Mouse (Mus musculus) spleen, postnatal 14 days (tissue): ENCODE data around the gene Rbbp4.
A peak's percentile ranks its signal among the peaks of the same experiment; 100 is the strongest.

ENCODE experiments used
- DNase-seq, 2 experiments: peaks; one replicate each; pipeline ENCODE4 v3.0.0; 2021 to 2022; ENCODE audit warnings: low spot score in 2 of 2

Gene Rbbp4

DNA sequence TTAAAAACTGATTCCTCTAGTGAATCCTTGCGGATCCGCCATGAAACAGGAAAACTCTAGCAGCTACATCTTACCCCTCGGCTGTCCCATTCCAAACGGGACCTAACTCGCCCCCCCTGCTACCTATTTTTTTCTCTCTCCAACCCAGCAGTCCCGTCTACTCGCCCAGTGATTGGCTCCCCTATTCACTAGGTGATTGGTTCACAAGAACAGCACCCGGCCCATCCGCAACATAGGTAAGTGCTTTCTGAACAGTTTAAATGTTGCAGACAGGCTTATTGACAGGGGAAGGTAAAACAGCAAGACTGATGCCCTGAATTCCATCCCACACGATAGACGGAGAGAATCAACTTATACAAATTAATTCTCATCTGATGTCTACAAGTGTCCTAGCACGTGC, 18.0 kb upstream of the Rbbp4 start:
- DNase-seq: no peak

DNA sequence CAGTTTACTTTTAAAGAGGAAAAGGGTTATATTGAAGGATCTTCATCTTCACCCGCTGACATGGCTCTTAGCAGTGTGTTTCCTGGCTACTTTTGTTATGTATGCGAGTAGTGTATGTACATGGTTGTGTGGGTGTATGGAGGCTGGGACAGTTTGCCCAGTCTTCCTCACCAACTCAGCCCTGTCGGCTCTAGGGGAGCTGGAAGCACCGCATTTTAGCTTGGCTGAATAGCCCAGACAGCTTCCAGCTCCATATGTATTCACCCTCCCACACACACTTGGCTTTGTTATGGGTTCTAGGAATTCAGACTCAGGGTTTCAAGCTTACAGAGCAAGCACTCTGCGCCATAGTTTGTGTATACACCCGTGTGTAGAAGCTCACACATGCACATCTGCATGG, 15.9 kb upstream of the Rbbp4 start:
- no peak for DNase-seq

DNA sequence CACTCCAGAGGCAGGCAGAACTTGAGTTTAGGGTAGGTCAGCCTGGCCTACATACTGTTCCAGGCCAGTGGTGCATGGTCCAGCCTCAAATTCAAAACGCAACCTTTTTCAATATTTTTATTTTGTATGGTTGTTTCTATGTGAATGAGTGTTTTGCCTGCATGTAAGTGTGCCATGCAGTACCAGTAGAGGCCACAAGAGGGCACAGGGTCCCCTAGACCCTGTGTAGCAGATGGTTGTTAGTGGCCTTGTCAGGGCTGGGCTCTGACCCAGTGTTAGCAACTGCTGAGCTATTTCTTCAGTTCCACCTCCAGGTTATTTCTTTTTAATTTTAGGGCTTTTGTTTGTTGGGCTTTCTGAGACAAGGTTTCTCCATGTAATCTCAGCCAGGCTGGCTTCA, 15.5 kb upstream of the Rbbp4 start:
- peak; percentile 57 to 78 for DNase-seq

DNA sequence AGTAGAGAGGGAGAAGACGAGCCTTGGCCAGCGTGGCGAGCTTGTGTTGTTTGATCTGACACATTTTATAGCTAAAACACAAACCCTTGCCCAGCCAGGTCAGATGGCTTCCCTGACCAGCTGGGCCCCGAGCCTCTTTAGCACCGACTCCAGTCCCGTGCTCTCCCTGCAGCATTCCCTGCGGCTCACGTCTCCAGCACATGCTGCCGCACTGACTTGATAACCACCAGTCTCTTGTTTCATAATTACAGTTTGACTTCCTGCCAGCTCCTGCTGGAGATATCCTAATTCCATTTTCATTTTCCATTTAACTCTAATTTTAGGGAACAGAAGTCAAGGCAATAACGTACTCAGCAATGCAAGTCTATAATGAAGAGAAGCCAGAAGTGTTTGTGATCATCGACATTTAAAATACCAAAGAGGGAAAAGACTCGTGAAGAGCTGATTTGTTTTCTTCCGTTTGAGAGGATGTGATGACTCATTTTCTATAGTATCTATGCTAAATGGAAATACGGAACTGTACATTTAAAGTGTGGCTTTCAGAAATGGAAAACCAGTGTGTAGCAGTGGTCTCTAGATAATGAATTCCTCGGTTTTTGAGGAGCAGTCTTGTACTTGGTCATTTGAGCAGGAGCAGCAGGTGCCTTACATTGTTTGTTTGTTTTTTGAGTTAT, 11.4 kb upstream of the Rbbp4 start:
- DNase-seq: no peak

DNA sequence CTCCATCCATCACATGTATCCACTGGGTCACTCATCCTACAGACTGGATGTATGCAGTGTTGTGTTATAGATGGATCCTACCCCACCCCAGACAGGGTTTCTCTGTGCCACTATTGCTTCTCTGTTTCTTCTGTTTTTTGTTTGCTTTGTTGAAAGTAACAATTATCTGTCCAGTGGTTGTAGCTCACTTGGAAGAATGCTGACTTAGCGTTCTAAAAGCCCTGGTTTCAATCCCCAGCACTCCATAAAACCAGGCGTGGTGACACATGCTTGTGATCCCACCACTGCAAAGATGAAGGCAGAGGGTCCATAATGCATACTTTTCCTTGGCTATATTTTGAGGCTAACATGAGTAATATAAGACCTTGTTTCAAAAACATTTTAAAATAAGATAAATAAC, 7.5 kb upstream of the Rbbp4 start:
- DNase-seq: no peak

DNA sequence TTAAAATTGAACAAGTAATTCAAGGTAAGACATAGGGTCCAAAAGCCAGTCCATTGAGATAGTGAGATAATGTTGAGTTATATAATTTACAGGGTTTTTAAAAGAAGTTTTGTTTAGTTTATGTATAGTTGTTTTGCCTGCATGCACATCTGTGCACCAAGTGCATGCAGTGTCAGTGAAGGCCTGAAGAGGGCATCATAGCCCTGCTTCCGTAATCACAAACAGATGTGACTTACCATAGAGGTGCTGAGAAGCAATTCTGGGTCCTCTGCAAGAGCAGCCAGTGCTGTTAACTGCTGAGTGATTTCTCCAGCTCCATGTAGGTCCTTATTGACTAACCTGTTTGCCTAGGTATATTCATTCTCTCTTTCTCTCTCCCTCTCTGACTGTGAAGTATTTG, 6.7 kb upstream of the Rbbp4 start:
- DNase-seq: no peak

DNA sequence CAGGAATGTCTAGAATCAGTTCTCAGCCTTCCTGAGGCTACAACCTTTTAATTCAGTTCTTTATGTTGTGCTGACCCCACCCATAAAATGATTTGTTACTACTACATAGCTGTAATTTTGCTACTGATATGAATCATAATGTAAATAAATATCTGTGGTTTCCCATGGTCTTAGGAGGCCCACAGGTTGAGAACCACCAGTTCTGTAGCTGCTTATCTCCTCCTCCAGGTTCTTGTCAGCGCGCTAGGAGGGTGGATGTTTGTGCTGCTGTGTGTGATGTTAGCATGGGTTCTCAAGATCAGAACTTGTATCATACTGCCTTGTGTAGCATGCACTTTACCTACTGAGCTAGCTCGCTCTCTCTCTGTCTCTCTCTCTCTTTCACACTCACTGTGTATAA, 4.6 kb upstream of the Rbbp4 start:
- no peak for DNase-seq

DNA sequence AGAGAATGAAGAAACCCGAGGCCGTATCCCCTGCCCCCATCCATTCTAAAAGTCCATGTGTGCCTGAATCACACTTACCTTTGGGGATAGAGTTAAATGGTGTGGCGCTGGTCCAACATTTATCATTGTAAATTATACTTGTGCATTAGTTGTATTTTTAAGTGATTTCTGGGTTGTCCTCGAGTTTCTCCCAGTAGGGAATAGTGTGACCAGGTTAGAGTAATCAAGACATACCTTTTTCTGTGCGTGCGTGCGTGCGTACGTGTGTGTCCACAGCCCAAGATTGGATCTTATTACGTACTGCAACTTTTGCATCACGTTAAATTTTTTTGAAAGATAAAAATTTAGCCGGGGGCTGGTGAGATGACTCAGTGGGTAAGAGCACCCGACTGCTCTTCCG, 1.1 kb upstream of the Rbbp4 start:
- DNase-seq: no peak

DNA sequence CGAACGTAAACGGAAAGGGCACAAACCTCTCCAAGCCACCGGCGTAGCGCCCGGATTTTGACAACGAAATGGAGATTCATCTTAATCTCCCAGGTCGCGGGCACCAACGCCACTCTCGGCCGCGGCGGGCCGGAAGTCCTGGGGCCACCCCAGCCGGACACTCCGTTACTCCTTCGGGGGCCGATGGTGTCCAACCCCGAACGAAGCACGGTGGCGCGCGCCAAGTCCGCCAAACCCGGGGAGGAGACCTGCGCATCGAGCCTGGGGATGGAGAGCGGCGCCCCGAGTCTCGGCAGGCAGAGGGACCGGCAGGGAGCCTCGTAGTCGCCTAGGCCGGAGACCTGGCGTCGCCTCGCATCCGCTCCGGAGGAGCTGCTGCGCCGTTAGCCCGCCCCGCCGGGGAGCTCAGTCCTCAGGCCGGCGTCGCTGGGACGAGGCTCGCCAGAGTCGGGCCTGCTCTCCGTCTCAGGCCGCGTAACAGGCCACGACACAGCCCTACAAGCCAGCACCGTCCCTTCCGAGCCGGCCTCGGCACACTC, 424 bp downstream of the Rbbp4 start:
- DNase-seq: no peak

DNA sequence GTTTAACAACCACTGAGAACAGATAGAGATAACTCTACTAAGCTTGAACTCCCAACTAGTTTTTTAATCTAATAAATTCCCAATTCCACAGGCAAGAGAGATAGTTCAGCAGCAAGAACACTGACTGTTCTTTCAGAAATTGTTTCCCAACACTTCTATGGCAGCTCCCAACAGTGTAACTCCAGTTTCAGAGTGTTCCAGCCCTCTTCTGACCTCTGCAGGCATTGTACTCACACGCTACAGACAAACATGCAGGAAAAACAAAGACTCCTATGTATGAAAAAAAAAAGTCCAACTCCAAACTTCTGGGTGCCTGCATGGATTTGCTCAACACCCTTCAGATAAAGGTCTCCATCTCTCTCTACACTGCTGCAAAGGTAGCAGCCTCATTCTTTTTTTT, 2.3 kb downstream of the Rbbp4 start:
- no peak for DNase-seq

DNA sequence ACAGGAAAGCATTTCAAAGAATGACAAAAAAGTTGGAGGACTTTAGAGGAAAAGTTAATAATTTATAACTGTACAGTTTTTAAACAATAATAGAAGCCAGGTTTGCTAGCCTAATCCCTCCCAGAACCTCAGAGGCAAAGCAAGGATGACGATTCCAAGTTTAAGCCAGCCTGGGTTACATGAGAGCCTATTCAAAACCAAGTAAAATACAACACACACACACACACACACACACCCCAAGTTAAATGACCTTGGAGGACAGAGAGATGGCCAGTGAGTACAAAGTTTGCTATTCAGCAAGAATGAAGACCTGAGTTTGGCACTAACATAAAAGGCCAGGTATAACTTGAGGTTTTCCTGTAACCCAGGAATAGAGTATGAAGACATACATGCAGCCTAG, 9.0 kb downstream of the Rbbp4 start:
- no peak for DNase-seq

DNA sequence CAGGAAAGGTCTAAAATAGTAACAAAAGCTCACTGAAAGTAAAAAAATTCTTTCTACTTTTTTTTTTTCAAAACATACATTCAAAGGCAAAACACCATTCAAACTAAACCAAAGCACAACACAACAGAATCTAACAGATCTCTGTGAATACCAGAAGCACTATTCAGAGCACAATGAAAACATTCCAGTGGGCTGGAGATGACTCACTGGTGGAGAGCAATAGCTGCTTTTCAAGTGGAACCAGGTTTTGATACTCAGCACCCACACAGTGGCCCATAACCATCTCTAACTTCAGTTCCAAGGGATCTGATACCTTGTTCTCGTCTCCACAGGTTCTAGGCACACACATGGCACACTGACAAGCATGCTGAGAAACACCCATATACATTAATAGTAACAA, 10.4 kb downstream of the Rbbp4 start:
- no peak for DNase-seq

DNA sequence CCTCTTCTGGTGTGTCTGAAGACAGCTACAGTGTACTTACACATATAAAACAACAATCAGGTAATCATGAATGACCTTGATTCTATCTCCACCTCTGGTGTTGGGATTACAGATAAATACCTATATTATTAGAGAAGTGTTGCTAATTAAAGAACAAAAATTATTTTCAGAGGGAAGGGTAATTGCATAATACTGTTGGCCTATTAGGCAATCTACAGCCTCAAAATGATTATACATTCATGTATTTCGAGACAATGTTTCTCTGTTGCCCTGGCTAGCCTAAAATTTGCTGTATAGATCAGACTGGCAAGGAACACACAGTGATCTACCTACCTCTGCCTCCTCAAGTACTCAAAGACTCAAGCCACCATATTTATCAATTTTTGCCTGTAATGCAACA, 11.7 kb downstream of the Rbbp4 start:
- DNase-seq: no peak

DNA sequence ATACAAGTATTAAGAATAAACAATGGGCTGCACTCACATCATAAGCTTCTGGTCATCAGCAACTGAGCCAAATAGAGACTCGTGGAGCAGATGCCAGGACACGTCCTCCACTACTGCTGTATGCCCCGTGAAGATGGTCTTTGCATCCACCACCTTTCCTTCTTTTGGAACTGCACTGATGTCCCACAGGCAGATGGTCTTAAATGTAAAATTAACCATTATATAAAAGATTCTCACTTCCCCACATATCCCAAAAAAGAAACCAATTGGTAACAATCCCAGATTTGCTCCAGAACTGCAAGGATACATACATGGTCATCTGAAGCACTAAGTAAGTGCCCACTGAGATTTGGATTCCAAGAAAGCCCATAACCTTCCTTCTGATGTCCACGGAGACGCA, 13.1 kb downstream of the Rbbp4 start:
- DNase-seq: no peak

DNA sequence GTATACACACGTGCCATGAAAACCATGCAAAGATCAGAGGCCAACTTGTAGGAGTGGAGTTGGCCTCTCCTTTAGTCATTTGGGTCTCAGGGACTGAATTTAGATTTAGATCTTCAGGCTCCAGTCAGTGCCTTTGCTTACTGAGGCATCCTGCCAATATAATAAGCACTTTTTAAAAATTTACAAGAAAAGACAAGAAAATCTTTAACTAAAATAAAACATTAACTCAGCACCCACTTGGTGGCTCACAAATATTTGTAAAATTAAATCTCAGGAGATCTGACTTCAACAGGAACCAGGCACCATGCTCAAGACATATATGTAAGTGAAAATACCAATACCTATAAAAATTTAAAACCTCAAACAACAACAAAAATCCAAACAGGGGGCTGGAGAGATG, 14.3 kb downstream of the Rbbp4 start:
- DNase-seq: no peak

DNA sequence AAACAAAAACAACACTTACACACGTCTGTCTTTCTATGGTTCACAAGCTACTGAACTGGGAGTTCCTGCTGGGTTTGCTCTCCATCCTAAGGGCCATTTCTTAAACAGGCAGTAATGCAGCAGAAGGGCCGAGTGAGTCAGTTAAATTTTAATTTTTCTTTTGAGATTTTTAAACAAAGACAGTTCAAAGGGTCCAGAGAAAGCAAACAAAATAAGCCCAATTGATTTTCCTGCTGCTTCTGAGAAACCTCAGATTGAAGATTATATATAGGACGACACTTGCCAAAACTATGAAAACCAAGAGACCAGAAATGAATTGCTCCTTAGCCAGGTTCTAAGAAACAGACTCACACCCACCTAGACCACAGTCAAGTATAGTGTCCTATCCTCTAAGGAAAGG, 21.3 kb downstream of the Rbbp4 start:
- DNase-seq: no peak

DNA sequence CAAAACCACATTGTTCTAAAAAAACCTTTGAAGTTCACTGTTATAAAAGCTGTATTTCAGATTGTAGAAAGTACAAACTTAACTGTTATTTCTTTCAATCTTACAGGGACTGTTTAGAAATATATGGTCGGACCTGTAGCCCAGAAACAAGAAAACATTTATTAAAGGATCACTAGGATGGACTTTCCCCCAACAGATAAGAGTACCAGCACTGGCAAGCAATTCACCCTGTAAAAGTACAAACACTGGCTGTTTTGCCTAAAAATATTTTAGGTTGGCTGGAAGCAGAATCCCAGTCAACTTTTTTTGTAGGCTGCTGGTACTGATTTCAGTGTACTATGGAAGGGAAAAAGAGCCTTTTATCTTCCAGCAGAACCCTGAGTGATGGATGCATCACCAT, 27.2 kb downstream of the Rbbp4 start:
- no peak for DNase-seq

DNA sequence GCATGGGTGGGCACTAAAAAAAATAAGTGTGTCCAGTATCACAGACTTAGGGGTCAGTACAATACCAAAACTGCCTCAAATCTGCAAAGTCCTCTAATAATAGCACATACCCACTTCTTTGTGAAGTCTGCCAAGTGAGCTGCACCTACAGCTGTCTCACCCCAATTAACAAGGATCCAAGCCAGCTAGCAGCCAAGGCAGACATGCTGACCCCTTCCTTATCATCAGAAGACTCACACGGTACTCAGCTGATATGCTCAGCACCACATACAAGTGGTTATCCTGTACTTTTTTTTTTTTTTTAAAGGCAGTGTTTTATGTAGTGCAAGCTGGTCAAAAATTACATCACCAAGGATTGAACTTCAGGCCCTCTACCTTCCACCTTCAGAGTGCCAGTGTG, 30.9 kb downstream of the Rbbp4 start:
- no peak for DNase-seq

DNA sequence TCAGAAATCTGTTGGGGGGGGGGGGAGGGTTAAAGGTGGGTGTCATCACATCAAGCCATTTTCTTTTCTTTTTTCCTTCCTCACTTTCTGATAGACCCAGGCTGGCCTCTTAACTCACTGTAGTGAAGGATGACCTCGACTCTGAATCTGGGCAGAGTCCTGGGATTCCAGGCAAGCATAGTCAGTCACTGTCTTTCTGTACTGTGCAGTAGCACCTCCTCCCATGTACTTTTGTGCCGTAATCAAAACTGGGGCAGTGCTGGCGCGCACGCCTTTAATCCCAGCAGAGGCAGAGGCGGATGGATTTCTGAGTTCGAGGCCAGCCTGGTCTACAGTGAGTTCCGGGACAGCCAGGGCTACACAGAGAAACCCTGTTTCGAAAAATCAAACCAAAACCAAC, 31.4 kb downstream of the Rbbp4 start:
- DNase-seq: no peak

DNA sequence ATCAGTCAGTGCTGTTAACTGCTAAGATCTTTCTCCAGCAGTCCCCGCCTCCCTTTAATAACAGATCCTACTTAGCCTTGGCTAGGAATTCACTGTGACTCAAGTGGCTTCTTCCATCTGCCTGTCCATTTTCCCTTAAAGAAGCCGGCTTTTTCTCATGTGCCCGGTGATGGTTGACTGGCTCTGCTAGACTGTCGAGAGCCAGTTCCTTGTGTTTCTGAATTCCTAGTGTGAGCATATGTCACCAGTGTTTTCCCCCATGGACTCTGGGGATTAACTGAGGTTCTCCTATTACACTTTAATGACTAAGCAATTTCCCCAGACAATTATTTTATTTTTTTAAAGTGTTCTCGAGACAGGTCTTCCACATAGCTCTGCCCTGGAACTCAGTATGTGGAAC, 31.8 kb downstream of the Rbbp4 start:
- DNase-seq: no peak

DNA sequence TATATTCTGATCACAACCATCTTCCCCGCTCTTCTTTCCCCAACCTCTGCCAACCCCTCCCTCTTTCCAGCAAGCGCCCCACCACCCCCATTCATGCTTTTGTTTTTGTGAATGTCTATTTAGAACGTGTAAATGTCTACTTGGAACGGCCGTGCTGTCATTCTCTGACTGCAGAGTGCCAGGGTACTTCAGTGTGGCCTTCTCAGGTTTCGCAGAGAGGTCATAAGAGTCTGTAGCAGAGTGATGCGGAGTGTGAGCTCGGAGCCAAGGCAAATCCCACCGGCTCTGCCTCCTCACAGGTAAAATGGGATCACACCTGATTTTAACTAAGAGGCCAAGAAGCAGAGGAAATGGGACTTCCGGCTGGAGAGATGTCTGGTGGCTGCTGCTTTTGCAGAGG, 36.0 kb downstream of the Rbbp4 start:
- no peak for DNase-seq

DNA sequence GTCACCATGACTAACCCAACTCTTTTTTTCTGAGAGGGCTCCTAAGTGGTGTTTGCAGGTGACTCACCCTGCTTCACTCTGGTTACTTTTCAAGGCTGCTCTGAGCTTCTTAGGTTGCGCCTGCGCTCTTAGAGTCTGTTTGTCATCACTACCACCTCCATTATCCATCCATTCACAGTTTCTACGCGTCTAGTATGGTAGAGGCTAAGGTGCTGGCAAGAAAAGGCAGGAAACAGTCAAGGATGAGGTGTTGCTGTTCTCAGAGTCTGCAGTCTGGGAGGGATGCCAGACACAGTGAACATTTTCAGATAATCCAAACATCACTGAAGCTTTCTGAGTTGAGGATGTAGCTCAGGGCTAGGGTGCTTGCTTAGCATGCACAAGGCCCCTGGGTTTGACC, 37.4 kb downstream of the Rbbp4 start:
- DNase-seq: no peak

DNA sequence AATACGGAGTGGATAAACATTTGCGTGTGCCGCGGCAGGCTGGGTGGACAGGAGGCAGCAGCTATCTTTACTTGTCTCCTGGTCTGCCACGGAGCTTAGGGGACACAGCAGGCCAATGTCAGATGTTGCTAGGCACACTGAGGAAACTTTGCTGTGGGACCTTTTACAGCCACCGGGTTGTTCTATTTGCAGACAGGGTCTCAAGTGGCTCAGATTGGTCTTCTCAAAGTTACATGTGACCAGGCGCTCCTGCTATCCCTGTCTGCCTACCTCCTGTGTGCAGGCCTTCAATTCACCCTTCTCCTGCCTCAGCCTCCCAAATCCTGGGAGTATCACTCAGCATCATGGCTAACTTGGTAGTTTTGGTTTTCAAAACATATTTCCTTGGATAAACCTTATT, 39.1 kb downstream of the Rbbp4 start:
- no peak for DNase-seq

DNA sequence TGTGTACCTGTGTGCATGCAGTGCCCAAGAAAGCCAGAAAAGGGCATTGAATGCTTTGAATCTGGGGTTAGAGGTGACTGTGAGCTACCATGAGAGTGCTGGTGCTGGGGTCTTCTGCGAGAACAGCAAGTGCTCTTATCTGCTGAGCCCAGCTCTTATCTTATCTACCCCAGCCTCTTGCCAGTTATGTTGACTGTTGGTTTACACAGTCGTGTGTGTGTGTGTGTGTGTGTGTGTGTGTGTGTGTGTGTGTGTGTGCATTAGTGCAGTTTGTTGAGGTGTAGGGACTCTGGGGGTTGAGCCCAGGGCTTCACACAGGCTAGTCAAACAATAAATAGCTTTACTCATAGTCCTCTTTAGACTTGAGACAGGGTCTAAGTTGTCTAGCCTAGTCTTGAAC, 40.0 kb downstream of the Rbbp4 start:
- DNase-seq: no peak
